Mouse (Mus musculus) neural tube, embryonic 13.5 days (tissue): Measurements from ENCODE around the gene Ick. TPM values are rescaled to one million over a fixed set of nuclear protein-coding genes. Genes with fewer than 3 reads are reported as not detected.
"Not testable (repeated sequence)": the region's sequence is repeated elsewhere in the genome, so short reads cannot be mapped to it uniquely, and the experiment has no call there.

ENCODE experiments used
- ATAC-seq: fragments of 200-750 bp; cut with Nextera tagmentation; 2 replicates; pipeline ENCODE4 v1.8.0; 2017; ENCODE audit warnings: low read depth, mild to moderate bottlenecking, moderate TSS enrichment, moderate library complexity
- H3K27ac ChIP-seq: fragments of 300-500 bp; sonication (generic); replicated peaks from 2 replicates; pipeline ENCODE4 v1.5.1; 2015; ENCODE audit warnings: moderate library complexity, mild to moderate bottlenecking, inconsistent platforms
- H3K27me3 ChIP-seq: fragments of 300-500 bp; sonication (generic); 2 replicates; pipeline ENCODE4 v1.6.1; 2015; ENCODE audit warnings: mild to moderate bottlenecking, inconsistent platforms
- H3K36me3 ChIP-seq: fragments of 300-500 bp; sonication (generic); 2 replicates; pipeline ENCODE4 v1.6.1; 2015; ENCODE audit warnings: mild to moderate bottlenecking, inconsistent platforms
- H3K4me1 ChIP-seq: fragments of 300-500 bp; sonication (generic); replicated peaks from 2 replicates; pipeline ENCODE4 v1.6.1; 2015; ENCODE audit warnings: inconsistent platforms
- H3K4me2 ChIP-seq: fragments of 300-500 bp; sonication (generic); 2 replicates; pipeline ENCODE4 v1.6.1; 2015; ENCODE audit warnings: inconsistent platforms, mild to moderate bottlenecking, moderate library complexity
- H3K4me3 ChIP-seq: fragments of 300-500 bp; sonication (generic); 2 replicates; pipeline ENCODE4 v1.5.1; 2015; ENCODE audit warnings: mild to moderate bottlenecking, inconsistent platforms
- H3K9ac ChIP-seq: fragments of 300-500 bp; sonication (generic); 2 replicates; pipeline ENCODE4 v1.6.1; 2015; ENCODE audit warnings: moderate library complexity, mild to moderate bottlenecking, inconsistent platforms
- H3K9me3 ChIP-seq: fragments of 300-500 bp; sonication (generic); 2 replicates; pipeline ENCODE4 v1.6.1; 2016; ENCODE audit warnings: inconsistent platforms
- WGBS: fragments of 180-500 bp; shearing (Covaris S2); methylation state at CpG from one replicate; pipeline ENCODE4 v1.1.7; 2015; 5-methylcytosine and 5-hydroxymethylcytosine counted together
- polyA plus RNA-seq: library from polyadenylated mRNA; unstranded; fragments of >200 nt; fragmentation: Nextera tagmentation; extraction: Ambion mirVana; gene quantifications from 2 replicates; pipeline ENCODE4 v1.2.1, GENCODE M21; 2015

The Ick gene
- 37.3 and 40.5 TPM in 2 replicates for polyA plus RNA-seq

DNA sequence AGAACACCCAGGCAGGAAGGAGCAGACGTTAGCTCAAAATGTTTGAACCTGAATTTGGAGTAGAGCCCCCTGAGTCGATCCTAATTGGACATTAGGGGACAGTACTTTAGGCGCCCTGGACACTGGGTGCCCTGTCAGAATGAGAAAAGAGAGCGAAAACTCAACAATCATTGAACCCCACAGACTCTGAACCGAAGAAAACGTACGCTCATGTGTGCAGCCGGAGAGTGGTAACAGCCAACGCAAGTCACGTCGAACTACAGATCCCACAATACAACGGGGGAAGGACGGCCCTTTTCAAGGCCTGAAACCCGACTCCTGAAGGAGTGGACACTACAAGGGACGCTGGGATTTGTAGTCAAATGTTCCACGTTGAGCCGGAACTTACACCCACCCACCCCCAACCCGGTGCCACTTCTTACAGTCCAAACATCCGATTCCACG is at the start of gene Ick, which contains the start of gene Fbxo9:
Ick (plus strand) TSS at position 397 of the 444 bp plus-strand sequence.
Fbxo9 (minus strand) TSS at position 270 of the 444 bp plus-strand sequence.
- H3K9ac ChIP-seq: peak within 1 kb of the TSS; percentile 87
- peak within 1 kb of the TSS; percentile 91 for H3K4me2 ChIP-seq
- peak within 1 kb of the TSS; percentile 73 for H3K4me3 ChIP-seq
- peak; percentile 95 for ATAC-seq
- H3K9me3 ChIP-seq: no peaks in the 10 kb centered on the region
- no peaks in the 10 kb centered on the region for H3K36me3 ChIP-seq
- H3K27me3 ChIP-seq: no peaks in the 10 kb centered on the region
- H3K4me1 ChIP-seq: peaks cover 33% of the 10 kb centered on the region
- peak within 1 kb of the TSS; percentile 95 for H3K27ac ChIP-seq
- WGBS: under 1% methylated on average over 20 of the region's 20 CpGs

DNA sequence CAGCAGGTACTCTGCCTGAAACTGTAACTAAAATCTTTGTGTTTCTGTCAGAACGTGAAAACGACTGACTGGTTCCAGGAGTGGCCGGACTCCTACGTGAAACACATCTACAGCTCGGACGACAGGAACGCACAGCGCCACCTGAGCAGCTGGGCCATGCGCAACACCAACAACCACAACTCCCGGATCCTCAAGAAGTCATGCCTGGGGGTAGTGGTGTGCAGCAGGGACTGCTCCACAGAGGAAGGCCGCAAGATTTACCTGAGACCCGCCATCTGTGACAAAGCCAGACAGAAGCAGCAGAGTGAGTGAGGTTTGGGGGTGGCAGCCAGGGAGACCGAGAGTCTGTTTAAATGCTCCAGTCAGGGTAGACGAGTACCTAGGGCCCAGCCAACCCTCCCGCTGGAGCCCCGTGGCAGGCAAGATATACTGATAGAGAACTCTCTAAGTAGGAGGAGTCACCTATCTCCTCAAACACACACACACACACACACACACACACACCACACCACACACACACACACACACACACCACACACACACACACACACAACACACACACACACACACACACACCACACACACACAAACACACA is 49.4 kb upstream of the Ick start:
- Histone ChIP-seq H3K36me3 (no peaks in the 10 kb centered on the region), H3K27ac (no peak overlapping the region), H3K4me1 (no peaks in the 10 kb centered on the region), H3K27me3 (no peaks in the 10 kb centered on the region), H3K9me3 (no peaks in the 10 kb centered on the region), H3K4me3 (no peak overlapping the region), H3K4me2 (no peak overlapping the region), H3K9ac (no peak overlapping the region)
- no peak for ATAC-seq
- 90% methylated on average over 16 of the region's 16 CpGs for WGBS

DNA sequence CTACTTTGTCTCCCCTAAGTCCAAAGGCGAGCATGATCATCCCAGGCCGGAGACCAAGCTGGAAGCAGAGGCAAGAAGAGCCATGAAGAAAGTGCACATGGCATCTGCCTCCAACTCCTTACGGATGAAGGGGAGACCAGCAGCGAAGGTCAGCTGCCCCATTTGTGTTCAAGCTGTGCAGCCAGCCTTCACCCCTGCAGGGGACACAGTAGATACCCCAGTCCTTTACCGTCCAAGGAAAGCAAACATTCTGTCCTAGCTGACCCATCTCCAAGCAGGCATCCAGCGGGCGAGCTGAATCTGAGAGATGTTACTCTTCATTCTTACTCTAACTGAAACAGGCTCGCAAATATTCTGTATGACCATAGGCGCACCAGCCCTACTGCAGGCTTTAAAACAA is 46.6 kb upstream of the Ick start:
- no peak for ATAC-seq
- Histone ChIP-seq H3K27ac (no peak overlapping the region), H3K36me3 (no peaks in the 10 kb centered on the region), H3K9ac (no peak overlapping the region), H3K4me3 (no peak overlapping the region), H3K27me3 (no peaks in the 10 kb centered on the region), H3K9me3 (no peaks in the 10 kb centered on the region), H3K4me1 (no peaks in the 10 kb centered on the region), H3K4me2 (no peak overlapping the region)
- WGBS: 79% methylated on average over 9 of the region's 9 CpGs

DNA sequence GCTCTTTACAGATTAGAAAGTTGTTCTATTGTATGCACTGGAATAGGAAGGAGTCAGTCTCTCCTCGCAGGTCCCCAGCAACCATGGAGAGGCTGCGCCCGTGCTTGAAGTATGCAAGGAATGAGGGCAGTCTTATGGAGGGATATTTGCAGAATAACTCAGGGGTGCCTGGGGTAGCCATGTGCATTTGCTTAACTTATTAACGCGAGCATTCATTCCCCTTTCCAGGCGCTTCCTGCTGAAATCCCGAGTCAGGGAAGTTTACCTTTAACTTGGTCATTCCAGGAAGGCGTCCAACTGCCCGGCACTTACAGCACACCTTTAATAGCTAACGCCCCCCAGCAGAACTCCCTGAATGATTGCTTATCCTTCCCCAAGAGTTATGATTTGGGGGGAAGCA is 44.9 kb upstream of the Ick start:
- Histone ChIP-seq H3K4me1 (no peaks in the 10 kb centered on the region), H3K4me2 (no peak overlapping the region), H3K9ac (no peak overlapping the region), H3K27ac (no peak overlapping the region), H3K36me3 (no peaks in the 10 kb centered on the region), H3K27me3 (no peaks in the 10 kb centered on the region), H3K9me3 (no peaks in the 10 kb centered on the region), H3K4me3 (no peak overlapping the region)
- 79% methylated on average over 10 of the region's 10 CpGs for WGBS
- ATAC-seq: no peak

DNA sequence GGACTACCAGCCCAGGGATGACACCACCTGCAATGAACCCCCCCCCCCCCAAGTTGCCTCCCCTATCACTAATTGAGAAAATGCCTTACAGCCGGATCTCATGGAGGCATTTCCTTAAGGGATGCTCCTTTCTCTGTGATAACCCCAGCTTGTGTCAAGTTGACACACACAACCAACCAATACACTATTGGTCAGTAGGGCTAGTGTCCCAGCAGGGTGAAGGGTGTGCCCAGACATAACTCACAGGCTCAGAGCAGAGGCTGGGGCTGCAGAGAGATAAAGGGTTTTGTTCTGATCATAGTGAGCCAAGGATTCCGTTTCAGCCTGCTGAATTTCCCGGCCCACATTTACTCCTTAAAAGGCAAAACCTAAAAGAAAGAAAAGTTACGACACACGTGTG is 38.5 kb upstream of the Ick start:
- H3K4me2 ChIP-seq: no peak overlapping the region

DNA sequence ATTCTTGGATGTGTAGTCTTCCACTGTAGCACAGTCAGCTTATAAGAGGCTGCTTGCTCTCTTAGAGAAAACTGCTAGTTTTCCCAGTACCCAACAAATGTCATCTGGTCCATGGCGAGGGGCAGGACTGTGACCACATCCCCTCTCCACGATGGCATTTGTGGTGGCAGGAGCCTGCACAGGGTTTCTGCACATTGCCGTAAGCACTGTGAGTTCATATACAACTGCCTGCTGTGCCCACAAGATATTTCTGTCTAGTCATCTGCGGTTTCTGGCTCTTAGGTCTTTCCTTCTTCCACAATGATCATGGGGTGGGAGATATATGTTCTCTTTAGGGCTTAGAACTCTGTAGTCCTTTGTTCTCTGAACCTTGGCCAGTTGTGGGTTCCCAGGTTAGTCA is 37.4 kb upstream of the Ick start:
- no peak overlapping the region for H3K27ac ChIP-seq
- ATAC-seq: no peak
- no peaks in the 10 kb centered on the region for H3K27me3 ChIP-seq
- H3K4me1 ChIP-seq: no peaks in the 10 kb centered on the region
- no peak overlapping the region for H3K9ac ChIP-seq
- H3K4me2 ChIP-seq: no peak overlapping the region
- 83% methylated on average over 4 of the region's 4 CpGs for WGBS
- no peak overlapping the region for H3K4me3 ChIP-seq
- no peaks in the 10 kb centered on the region for H3K36me3 ChIP-seq
- no peaks in the 10 kb centered on the region for H3K9me3 ChIP-seq

More for the DNA sequence above, 38.5 kb upstream of the Ick start:
- Histone ChIP-seq H3K4me1 (no peaks in the 10 kb centered on the region), H3K27ac (no peak overlapping the region), H3K9me3 (no peaks in the 10 kb centered on the region), H3K9ac (no peak overlapping the region), H3K36me3 (no peaks in the 10 kb centered on the region), H3K27me3 (no peaks in the 10 kb centered on the region), H3K4me3 (no peak overlapping the region)
- no peak for ATAC-seq
- 73% methylated on average over 5 of the region's 5 CpGs for WGBS

DNA sequence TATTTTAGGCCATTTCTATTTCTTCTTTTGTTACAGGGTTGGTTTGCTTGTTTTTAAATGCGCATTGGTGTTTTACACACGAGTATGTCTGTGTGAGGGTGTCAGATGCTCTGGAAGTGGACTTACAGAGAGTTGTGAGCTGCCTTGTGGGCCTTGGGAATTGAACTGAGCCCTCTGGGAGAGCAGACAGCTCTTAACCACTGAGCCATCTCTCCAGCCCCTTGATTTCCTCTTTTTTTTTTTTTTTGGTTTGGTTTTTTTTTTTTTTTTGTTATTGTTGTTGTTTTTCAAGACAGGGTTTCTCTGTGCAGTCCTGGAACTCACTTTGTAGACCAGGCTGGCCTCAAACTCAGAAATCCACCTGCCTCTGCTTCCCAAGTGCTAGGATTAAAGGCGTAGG is 35.7 kb upstream of the Ick start:
- 91% methylated on average over 3 of the region's 3 CpGs for WGBS
- not testable (repeated sequence) for ATAC-seq, H3K27me3 ChIP-seq

DNA sequence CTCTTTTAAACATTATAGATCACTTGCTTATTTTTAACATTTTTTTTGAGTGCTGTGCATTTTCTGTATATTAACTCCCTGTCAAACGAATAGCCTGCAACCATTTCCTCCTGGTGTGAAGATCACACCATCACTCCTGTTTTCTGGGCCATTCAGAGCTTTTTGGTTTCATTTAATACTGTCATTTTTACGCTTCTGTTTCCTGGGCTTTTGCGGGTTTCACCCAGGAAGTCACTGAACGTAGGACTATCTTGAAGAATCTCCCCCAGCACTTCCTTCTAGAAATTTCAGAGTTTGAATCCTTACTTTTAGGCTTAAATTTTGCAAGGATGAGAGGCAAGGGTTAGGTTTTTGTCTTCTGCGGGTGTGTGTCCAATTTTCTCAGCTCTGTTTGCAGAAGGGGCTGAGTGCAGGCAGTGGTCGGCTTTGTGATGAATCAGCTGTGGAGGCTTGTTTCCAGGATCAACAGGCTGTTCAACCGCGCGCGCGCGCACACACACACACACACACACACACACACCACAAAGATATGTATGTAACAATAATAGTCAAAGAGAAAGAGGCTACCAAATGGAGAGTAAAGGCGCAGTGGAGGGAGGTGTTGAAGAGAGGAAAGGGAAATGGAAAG is 35.2 kb upstream of the Ick start:
- H3K4me2 ChIP-seq: no peak overlapping the region
- H3K9ac ChIP-seq: no peak overlapping the region
- no peak overlapping the region for H3K4me3 ChIP-seq
- H3K4me1 ChIP-seq: no peaks in the 10 kb centered on the region
- no peaks in the 10 kb centered on the region for H3K36me3 ChIP-seq
- H3K27me3 ChIP-seq: no peaks in the 10 kb centered on the region
- no peaks in the 10 kb centered on the region for H3K9me3 ChIP-seq
- no peak overlapping the region for H3K27ac ChIP-seq
- no peak for ATAC-seq
- WGBS: 94% methylated on average over 13 of the region's 13 CpGs

More for the DNA sequence above, 35.7 kb upstream of the Ick start:
- H3K9me3 ChIP-seq, H3K36me3 ChIP-seq, H3K4me1 ChIP-seq, H3K27ac ChIP-seq, H3K4me3 ChIP-seq, H3K9ac ChIP-seq, H3K4me2 ChIP-seq: not testable (repeated sequence)

DNA sequence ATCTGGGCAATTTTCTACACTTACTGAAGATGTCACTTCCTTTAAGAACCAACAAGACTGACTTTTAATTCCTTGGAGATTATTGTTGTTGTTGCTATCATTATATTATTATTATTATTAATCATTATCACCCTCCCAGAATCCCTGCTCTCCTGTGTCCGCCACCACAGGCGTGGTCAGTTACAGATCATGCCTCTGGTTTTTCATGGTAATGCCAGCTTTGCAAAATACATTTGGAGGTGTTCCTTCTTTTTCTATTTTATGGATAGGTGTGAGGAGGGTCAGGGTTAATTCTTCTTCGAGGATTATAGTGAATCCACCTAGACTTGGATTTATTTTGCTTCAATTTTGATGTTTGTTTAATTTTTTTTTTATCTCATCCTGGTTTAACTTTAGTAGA is 33.7 kb upstream of the Ick start:
- WGBS: 94% methylated on average over 3 of the region's 3 CpGs
- H3K4me2 ChIP-seq: no peak overlapping the region
- H3K4me3 ChIP-seq: no peak overlapping the region
- no peaks in the 10 kb centered on the region for H3K4me1 ChIP-seq
- H3K27ac ChIP-seq: no peak overlapping the region
- H3K36me3 ChIP-seq: no peaks in the 10 kb centered on the region
- no peaks in the 10 kb centered on the region for H3K27me3 ChIP-seq
- H3K9me3 ChIP-seq: no peaks in the 10 kb centered on the region
- no peak overlapping the region for H3K9ac ChIP-seq
- no peak for ATAC-seq

DNA sequence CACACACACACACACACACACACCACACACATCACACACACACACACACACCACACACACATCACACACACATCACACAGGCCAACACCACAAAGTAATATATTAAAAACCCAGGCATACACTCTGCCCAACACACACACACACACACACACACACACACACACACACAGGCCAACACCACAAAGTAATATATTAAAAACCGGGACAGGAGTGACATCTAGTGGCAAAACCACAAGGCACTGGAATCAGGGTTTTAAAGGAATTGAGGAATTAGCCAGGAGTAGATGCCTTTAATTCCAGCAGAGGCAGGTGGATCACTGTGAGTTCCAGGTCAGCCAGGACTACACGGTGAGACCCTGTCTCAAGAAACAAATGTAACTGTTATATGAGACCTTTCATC is 30.8 kb upstream of the Ick start:
- Histone ChIP-seq H3K36me3 (peaks cover 19% of the 10 kb centered on the region), H3K27ac (no peak overlapping the region), H3K27me3 (no peaks in the 10 kb centered on the region), H3K4me1 (no peaks in the 10 kb centered on the region), H3K9me3 (no peaks in the 10 kb centered on the region), H3K4me3 (no peak overlapping the region), H3K4me2 (no peak overlapping the region), H3K9ac (no peak overlapping the region)
- 48% methylated on average over 2 of the region's 2 CpGs for WGBS
- ATAC-seq: no peak

DNA sequence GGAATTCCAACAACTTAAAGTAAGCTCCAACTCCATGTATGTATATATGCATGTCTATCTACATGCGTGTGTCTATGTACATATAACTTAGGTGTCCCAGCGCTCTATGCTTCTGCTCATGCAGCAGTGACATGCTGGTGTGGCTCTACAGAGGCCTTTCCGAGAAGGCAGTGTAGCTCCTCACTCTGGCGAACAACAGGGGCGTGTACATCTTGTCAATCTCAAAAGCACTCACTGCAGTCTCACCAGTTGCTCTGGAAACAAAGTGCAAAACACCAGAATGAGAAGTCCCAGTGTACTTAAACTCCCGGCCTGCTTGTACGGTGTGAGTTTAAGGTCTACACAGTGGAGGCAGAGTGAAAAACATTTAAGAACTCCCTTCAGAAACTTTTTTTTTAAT is 27.2 kb upstream of the Ick start:
- Histone ChIP-seq H3K4me2 (no peak overlapping the region), H3K27ac (no peak overlapping the region), H3K4me3 (no peak overlapping the region), H3K27me3 (no peaks in the 10 kb centered on the region), H3K9ac (no peak overlapping the region), H3K4me1 (no peaks in the 10 kb centered on the region), H3K36me3 (peaks cover 52% of the 10 kb centered on the region), H3K9me3 (no peaks in the 10 kb centered on the region)
- no peak for ATAC-seq
- WGBS: 84% methylated on average over 7 of the region's 7 CpGs

DNA sequence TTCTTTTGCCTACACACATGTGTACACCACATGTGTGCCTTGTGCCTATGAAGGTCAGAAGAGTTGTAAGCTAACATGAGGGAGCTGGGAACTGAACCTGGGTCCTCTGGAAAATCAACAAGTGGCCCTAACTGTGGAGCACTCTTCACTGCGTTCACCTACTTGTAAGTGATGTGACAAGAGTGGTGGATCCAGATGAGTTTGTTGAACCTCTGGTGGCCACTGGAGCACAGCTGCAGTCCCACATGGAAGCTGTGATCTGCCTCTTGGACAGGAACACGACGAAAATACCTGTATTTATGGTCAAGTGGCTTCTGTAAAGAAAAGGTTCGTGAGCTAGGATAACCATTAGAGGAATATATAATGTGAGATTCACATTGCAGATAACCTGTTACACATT is 24.7 kb upstream of the Ick start:
- Histone ChIP-seq H3K36me3 (peaks cover 62% of the 10 kb centered on the region), H3K9ac (no peak overlapping the region), H3K4me3 (no peak overlapping the region), H3K27me3 (no peaks in the 10 kb centered on the region), H3K4me2 (no peak overlapping the region), H3K9me3 (no peaks in the 10 kb centered on the region), H3K4me1 (peaks cover 8% of the 10 kb centered on the region; the same call in 1 of the 2 replicates), H3K27ac (no peak overlapping the region)
- WGBS: 91% methylated on average over 4 of the region's 4 CpGs
- no peak for ATAC-seq
